Mouse (Mus musculus) ES-Bruce4 (cell line): ENCODE results near the gene Ccdc158. TPM values are rescaled to one million over a fixed set of nuclear protein-coding genes. Genes with fewer than 3 reads are reported as not detected.

Experiments
- H3K27ac ChIP-seq: 2 replicates; pipeline ENCODE4 v1.5.1; 2012; ENCODE audit warnings: low read length, inconsistent platforms; ENCODE audit not compliant: insufficient read depth
- H3K27me3 ChIP-seq: 2 replicates; pipeline ENCODE4 v1.6.1; 2012; ENCODE audit warnings: mild to moderate bottlenecking, low read length, inconsistent platforms; ENCODE audit not compliant: control insufficient read depth, poor library complexity, insufficient read depth, severe bottlenecking
- H3K36me3 ChIP-seq: 2 replicates; pipeline ENCODE4 v1.6.1; 2012; ENCODE audit warnings: inconsistent platforms, mild to moderate bottlenecking, low read length, moderate library complexity; ENCODE audit not compliant: control insufficient read depth, poor library complexity, insufficient read depth, severe bottlenecking
- H3K4me1 ChIP-seq: one replicate; pipeline ENCODE4 v1.8.1; 2011; ENCODE audit warnings: low read length; ENCODE audit not compliant: control insufficient read depth, insufficient read depth
- H3K4me3 ChIP-seq: 2 replicates; pipeline ENCODE4 v1.5.1; 2011; ENCODE audit warnings: low read depth, mild to moderate bottlenecking, low read length
- H3K9ac ChIP-seq: 2 replicates; pipeline ENCODE4 v1.6.1; 2012; ENCODE audit warnings: low read depth, mild to moderate bottlenecking, inconsistent platforms; ENCODE audit not compliant: poor library complexity, severe bottlenecking
- H3K9me3 ChIP-seq: replicated peaks from 2 replicates; pipeline ENCODE4 v1.6.1; 2012; ENCODE audit warnings: mild to moderate bottlenecking, low read length, inconsistent platforms; ENCODE audit not compliant: control insufficient read depth, poor library complexity, insufficient read depth, severe bottlenecking
- CTCF ChIP-seq: IDR thresholded peaks from one replicate; pipeline ENCODE4 v1.8.1; 2011; ENCODE audit warnings: low read depth, low read length
- EP300 ChIP-seq: IDR thresholded peaks from 2 replicates; pipeline ENCODE4 v1.6.1; 2011; ENCODE audit warnings: low read depth, low read length; ENCODE audit not compliant: insufficient read depth
- POLR2A ChIP-seq: IDR thresholded peaks from one replicate; pipeline ENCODE4 v1.8.1; 2011; ENCODE audit warnings: low read length; ENCODE audit not compliant: insufficient read depth
- polyA plus RNA-seq: library from polyadenylated mRNA; stranded (reverse); fragments of >200 nt; gene quantifications from 2 replicates; pipeline ENCODE4 v1.2.4, GENCODE M21; 2011; ENCODE audit warnings: low read depth; ENCODE audit not compliant: missing spikeins, insufficient read depth, insufficient read length

Ccdc158 gene
- polyA plus RNA-seq, 1 experiment, result 5.4 TPM

DNA sequence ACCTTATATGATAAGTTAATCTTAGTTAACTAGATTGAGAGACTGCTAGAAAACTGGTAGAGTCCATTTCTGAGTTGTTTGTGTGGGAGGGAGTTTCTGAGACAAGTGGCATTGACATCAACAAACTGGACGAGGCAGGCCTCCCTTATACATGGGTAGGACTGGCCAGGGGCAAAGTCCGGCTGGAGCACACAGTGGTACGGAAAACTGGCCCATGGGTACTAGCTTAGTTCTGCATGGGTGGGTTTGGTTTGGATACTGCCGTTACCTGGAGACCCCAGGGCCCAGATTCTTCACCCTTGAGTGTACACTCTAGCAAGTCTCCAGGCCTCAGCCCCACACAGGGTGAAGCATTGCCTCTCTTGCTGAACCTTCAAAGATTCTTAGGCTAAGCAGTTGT lies 62.3 kb downstream of the Ccdc158 start:
- H3K9me3 ChIP-seq, result peaks cover 4% of the 10 kb centered on the region
- TF ChIP-seq POLR2A, result no peak
- no peaks in the 10 kb centered on the region for H3K36me3 ChIP-seq
- no peak overlapping the region for H3K27ac ChIP-seq
- no peak overlapping the region for H3K4me3 ChIP-seq
- no peaks in the 10 kb centered on the region for H3K4me1 ChIP-seq
- no peak overlapping the region for H3K9ac ChIP-seq
- H3K27me3 ChIP-seq, result no peaks in the 10 kb centered on the region

GRCm38 (mm10) chr5:92607492-92608229 lies 67.4 kb downstream of the Ccdc158 start:
- no peaks in the 10 kb centered on the region for H3K4me1 ChIP-seq
- H3K4me3 ChIP-seq, result no peak overlapping the region
- TF ChIP-seq CTCF (no peak), EP300 (no peak), POLR2A (no peak)

GRCm38 (mm10) chr5:92604452-92605247 lies 70.4 kb downstream of the Ccdc158 start:
- H3K27ac ChIP-seq, result no peak overlapping the region
- H3K4me3 ChIP-seq, result no peak overlapping the region
- H3K9me3 ChIP-seq, result no peaks in the 10 kb centered on the region
- no peaks in the 10 kb centered on the region for H3K4me1 ChIP-seq
- no peak for TF ChIP-seq POLR2A
- no peak for TF ChIP-seq EP300
- no peak for TF ChIP-seq CTCF
- H3K27me3 ChIP-seq, result peaks cover 5% of the 10 kb centered on the region
- H3K36me3 ChIP-seq, result no peaks in the 10 kb centered on the region
- H3K9ac ChIP-seq, result no peak overlapping the region

More at GRCm38 (mm10) chr5:92607492-92608229, 67.4 kb downstream of the Ccdc158 start:
- H3K9ac ChIP-seq, result no peak overlapping the region
- H3K9me3 ChIP-seq, result no peaks in the 10 kb centered on the region
- no peaks in the 10 kb centered on the region for H3K27me3 ChIP-seq
- no peak overlapping the region for H3K27ac ChIP-seq
- H3K36me3 ChIP-seq, result no peaks in the 10 kb centered on the region

DNA sequence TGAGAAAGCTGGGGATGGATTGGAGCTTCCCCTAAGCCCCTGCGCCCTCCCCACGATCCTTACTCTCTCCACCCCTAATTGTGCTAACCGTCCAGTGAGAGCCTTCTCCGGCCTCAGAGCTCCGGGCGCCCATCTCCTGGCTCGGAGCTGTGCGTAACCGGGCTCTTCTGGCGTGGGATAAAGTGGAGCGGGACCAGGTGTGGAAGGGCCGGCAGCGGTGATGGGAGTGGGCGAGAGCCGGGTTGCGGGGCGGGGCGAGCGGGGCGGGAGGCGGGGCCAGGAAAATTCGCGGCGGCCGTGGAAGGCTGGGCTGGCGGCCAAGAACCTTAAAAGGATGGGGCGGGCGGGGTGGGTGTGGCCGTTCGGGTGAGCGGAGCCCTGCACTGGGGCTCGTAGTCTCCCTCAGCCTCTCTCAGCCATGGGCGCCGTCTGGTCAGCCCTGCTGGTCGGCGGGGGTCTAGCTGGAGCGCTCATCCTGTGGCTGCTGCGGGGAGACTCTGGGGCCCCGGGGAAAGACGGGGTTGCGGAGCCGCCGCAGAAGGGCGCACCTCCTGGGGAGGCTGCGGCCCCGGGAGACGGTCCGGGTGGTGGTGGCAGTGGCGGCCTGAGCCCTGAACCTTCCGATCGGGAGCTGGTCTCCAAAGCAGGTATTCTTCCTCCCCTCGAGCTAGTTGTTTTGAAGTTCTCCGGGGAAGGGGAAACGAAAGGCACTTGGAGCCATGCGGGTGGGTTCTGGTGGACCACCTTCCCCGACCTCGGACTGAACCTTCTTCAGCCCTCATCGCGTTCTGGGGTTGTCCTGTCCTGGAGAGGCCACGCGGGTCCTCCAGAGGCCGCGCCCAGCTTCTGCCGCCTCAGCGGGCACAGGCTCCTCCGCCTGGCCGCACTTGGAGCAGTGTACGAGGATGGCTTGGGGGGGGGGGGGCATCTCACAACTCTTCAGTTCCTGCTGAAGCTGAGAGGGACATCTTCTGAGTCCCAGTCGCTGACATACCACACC lies 72.1 kb downstream of the Ccdc158 start, which contains the start of gene Stbd1:
Gene Stbd1, plus strand, starts transcription at position 351 of the 1,000 bp plus-strand sequence.
- Histone ChIP-seq H3K36me3 (no peaks in the 10 kb centered on the region), H3K9ac (peak within 1 kb of the TSS; percentile 43), H3K4me1 (no peaks in the 10 kb centered on the region), H3K4me3 (peak within 1 kb of the TSS; percentile 72), H3K9me3 (no peaks in the 10 kb centered on the region), H3K27me3 (peaks cover 5% of the 10 kb centered on the region), H3K27ac (no peak within 1 kb of the TSS)
- no peak for TF ChIP-seq CTCF
- TF ChIP-seq EP300, result no peak
- TF ChIP-seq POLR2A, result no peak

DNA sequence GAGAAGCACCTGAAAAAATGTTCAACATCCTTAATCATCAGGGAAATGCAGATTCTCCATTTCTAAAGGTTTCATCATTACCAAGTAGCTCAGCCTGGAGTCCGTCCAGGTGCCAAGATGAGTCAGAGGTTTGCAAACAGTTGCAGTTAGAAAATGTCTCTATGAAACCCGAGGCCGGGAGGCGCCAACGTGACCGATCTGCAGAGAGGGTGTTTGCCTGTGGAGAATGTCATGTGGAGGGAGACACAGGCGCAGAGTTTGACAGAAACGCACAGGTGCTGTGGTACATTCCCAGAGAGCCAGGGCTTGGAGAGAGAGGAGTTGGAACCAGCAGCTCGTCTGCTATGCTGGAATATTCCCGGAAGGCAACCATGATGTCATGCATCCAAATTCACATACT lies 76.0 kb downstream of the Ccdc158 start:
- H3K9ac ChIP-seq, result no peak overlapping the region
- H3K9me3 ChIP-seq, result no peaks in the 10 kb centered on the region
- H3K36me3 ChIP-seq, result no peaks in the 10 kb centered on the region
- peaks cover 5% of the 10 kb centered on the region for H3K27me3 ChIP-seq
- H3K4me1 ChIP-seq, result no peaks in the 10 kb centered on the region
- H3K27ac ChIP-seq, result no peak overlapping the region
- H3K4me3 ChIP-seq, result no peak overlapping the region
- TF ChIP-seq POLR2A (no peak), EP300 (no peak), CTCF (no peak)
